In genomic region chr7:65772845-65773244, GRCm38 (mm10) we compare ENCODE assay signal across 11 mouse cellular contexts.
DNase-seq lines count a peak whose midpoint lies in the region; ATAC-seq and TF ChIP-seq lines count a peak whose summit lies in the region.
"Had no signal": no experiment of that assay in that cellular context is flagged by ENCODE, and none has a peak within 500 bp of the region (broad histone marks: within the 10 kb centered on the region; RNA-seq: fewer than 3 reads in every experiment).

No protein-coding gene starts in this region.

- no peak for ATAC-seq in frontal cortex, adult (ENCODE audit: low TSS enrichment)

- no peak overlapping the region for H3K27ac ChIP-seq in left cerebral cortex, adult 2 months
- H3K27ac ChIP-seq: limb, embryonic 13.5 days had no signal

- peak; percentile 23 for DNase-seq in embryo, embryonic 11 days
- no peak for DNase-seq in embryo, embryonic 10.5 days (ENCODE audit: low spot score)
- no peak for DNase-seq in left cerebral cortex, adult 2 months (ENCODE audit: extremely low spot score in 1 of 2, low spot score in 2 of 2)
- DNase-seq in left cerebral cortex, postnatal 14 days (ENCODE audit: low spot score in 2 of 2) = no peak
- DNase-seq in 416B (ENCODE audit: low read depth) = peak; percentile 31
- peak; percentile 9 for DNase-seq in NIH3T3 (ENCODE audit: low read depth)
- DNase-seq in left cerebral cortex, adult 9 months (ENCODE audit: low spot score in 2 of 2) = no peak
- DNase-seq: cerebellum, adult 9-11 months had no signal

- no peak overlapping the region for H3K4me3 ChIP-seq in left cerebral cortex, adult 2 months
- H3K4me3 ChIP-seq: limb, embryonic 13.5 days; myocyte had no signal

- intact Hi-C loops in left cerebral cortex, adult 2 months (cut with DNase I) = no loop called here
- intact Hi-C loops in left cerebral cortex, postnatal 14 days (cut with DNase I) = no loop called here

- peak; percentile 50 for TF ChIP-seq CTCF in left cerebral cortex, adult 2 months (IDR thresholded peaks at IDR 0.05)

Comparison
In these comparisons a context has a peak if more than half of its experiments do, and no peak if none do; other contexts are left out.
1. DNase-seq: peak in embryo, embryonic 11 days (single experiment), 416B (single experiment) and NIH3T3 (single experiment); none in embryo, embryonic 10.5 days (single experiment), left cerebral cortex, adult 2 months (0 of 2), left cerebral cortex, postnatal 14 days (0 of 2) and left cerebral cortex, adult 9 months (0 of 2).